Mouse (Mus musculus) limb, embryonic 10.5 days (tissue): ENCODE data around the gene Sdhaf1. TPM values are rescaled to one million over a fixed set of nuclear protein-coding genes. Genes with fewer than 3 reads are reported as not detected.

Source experiments
- DNase-seq: peaks from one replicate; pipeline ENCODE4 v3.0.0-alpha.2; 2017; ENCODE audit warnings: low spot score
- H3K27ac ChIP-seq: fragments of 300-500 bp; sonication (generic); 2 replicates; pipeline ENCODE4 v1.5.1; 2016; ENCODE audit warnings: mild to moderate bottlenecking
- H3K27me3 ChIP-seq: fragments of 300-500 bp; sonication (generic); 2 replicates; pipeline ENCODE4 v1.6.1; 2016; ENCODE audit warnings: low read depth, mild to moderate bottlenecking; ENCODE audit not compliant: poor library complexity, severe bottlenecking
- H3K36me3 ChIP-seq: fragments of 300-500 bp; sonication (generic); 2 replicates; pipeline ENCODE4 v1.6.1; 2016; ENCODE audit warnings: mild to moderate bottlenecking, moderate library complexity
- H3K4me1 ChIP-seq: fragments of 300-500 bp; sonication (generic); 2 replicates; pipeline ENCODE4 v1.6.1; 2016
- H3K4me3 ChIP-seq: fragments of 300-500 bp; sonication (generic); 2 replicates; pipeline ENCODE4 v1.5.1; 2016; ENCODE audit warnings: mild to moderate bottlenecking, moderate library complexity
- H3K9me3 ChIP-seq: fragments of 300-500 bp; sonication (generic); replicated peaks from 2 replicates; pipeline ENCODE4 v1.6.1; 2016; ENCODE audit warnings: mild to moderate bottlenecking
- WGBS: fragments of 180-500 bp; shearing (Covaris S2); methylation state at CpG from one replicate; pipeline ENCODE4 v1.1.7; 2016; 5-methylcytosine and 5-hydroxymethylcytosine counted together
- polyA plus RNA-seq: library from polyadenylated mRNA; unstranded; fragments of >200 nt; fragmentation: Nextera tagmentation; extraction: Ambion mirVana; gene quantifications from 2 replicates; pipeline ENCODE4 v1.2.1, GENCODE M21; 2016

The Sdhaf1 gene
- polyA plus RNA-seq, 1 experiment from 2014 or later, result 18.4 TPM

- H3K27ac ChIP-seq, result no peak overlapping the region
- H3K4me3 ChIP-seq, result no peak overlapping the region
- no peaks in the 10 kb centered on the region for H3K36me3 ChIP-seq
- 76% methylated on average over 5 of the region's 5 CpGs for WGBS
- no peak for DNase-seq
- peaks cover 8% of the 10 kb centered on the region; the same call in 1 of the 2 replicates for H3K4me1 ChIP-seq
- H3K9me3 ChIP-seq, result no peaks in the 10 kb centered on the region
- peaks cover 16% of the 10 kb centered on the region for H3K27me3 ChIP-seq
Observed at GRCm38 (mm10) chr7:30339432-30340109, 15.9 kb upstream of the Sdhaf1 start.

GRCm38 (mm10) chr7:30336384-30336783, 12.7 kb upstream of the Sdhaf1 start:
- Histone ChIP-seq H3K27ac (no peak overlapping the region), H3K9me3 (no peaks in the 10 kb centered on the region), H3K4me1 (peaks cover 8% of the 10 kb centered on the region; the same call in 1 of the 2 replicates), H3K4me3 (no peak overlapping the region), H3K36me3 (no peaks in the 10 kb centered on the region), H3K27me3 (peaks cover 40% of the 10 kb centered on the region)
- DNase-seq, result peak; percentile 84
- 5% methylated on average over 9 of the region's 9 CpGs for WGBS

- Histone ChIP-seq H3K9me3 (no peaks in the 10 kb centered on the region), H3K4me3 (no peak overlapping the region), H3K4me1 (peaks cover 9% of the 10 kb centered on the region; the same call in 1 of the 2 replicates), H3K27me3 (peaks cover 40% of the 10 kb centered on the region), H3K27ac (no peak overlapping the region), H3K36me3 (no peaks in the 10 kb centered on the region)
- no peak for DNase-seq
- WGBS, result 81% methylated on average over 6 of the region's 6 CpGs
Observed at GRCm38 (mm10) chr7:30335688-30336087, 12.0 kb upstream of the Sdhaf1 start.

GRCm38 (mm10) chr7:30334563-30334962, 10.9 kb upstream of the Sdhaf1 start:
- DNase-seq, result no peak
- Histone ChIP-seq H3K27me3 (peaks cover 40% of the 10 kb centered on the region), H3K4me3 (no peak overlapping the region), H3K36me3 (no peaks in the 10 kb centered on the region), H3K27ac (no peak overlapping the region), H3K9me3 (no peaks in the 10 kb centered on the region), H3K4me1 (peaks cover 9% of the 10 kb centered on the region; the same call in 1 of the 2 replicates)
- 66% methylated on average over 5 of the region's 5 CpGs for WGBS

- no peaks in the 10 kb centered on the region for H3K36me3 ChIP-seq
- H3K9me3 ChIP-seq, result no peaks in the 10 kb centered on the region
- peaks cover 41% of the 10 kb centered on the region for H3K27me3 ChIP-seq
- no peak overlapping the region for H3K4me3 ChIP-seq
- H3K4me1 ChIP-seq, result peaks cover 9% of the 10 kb centered on the region; the same call in 1 of the 2 replicates
- no peak for DNase-seq
- WGBS, result 86% methylated on average over 4 of the region's 4 CpGs
- H3K27ac ChIP-seq, result no peak overlapping the region
Observed at GRCm38 (mm10) chr7:30333436-30333835, 9.7 kb upstream of the Sdhaf1 start.

GRCm38 (mm10) chr7:30332622-30333259, 9.0 kb upstream of the Sdhaf1 start:
- 67% methylated on average over 18 of the region's 18 CpGs for WGBS
- Histone ChIP-seq H3K27me3 (peaks cover 44% of the 10 kb centered on the region), H3K36me3 (no peaks in the 10 kb centered on the region), H3K4me3 (no peak overlapping the region), H3K27ac (no peak overlapping the region), H3K4me1 (peaks cover 9% of the 10 kb centered on the region; the same call in 1 of the 2 replicates), H3K9me3 (no peaks in the 10 kb centered on the region)
- DNase-seq, result no peak

GRCm38 (mm10) chr7:30331887-30332286, 8.2 kb upstream of the Sdhaf1 start:
- Histone ChIP-seq H3K27ac (no peak overlapping the region), H3K27me3 (peaks cover 49% of the 10 kb centered on the region), H3K4me1 (peaks cover 13% of the 10 kb centered on the region; the same call in 1 of the 2 replicates), H3K4me3 (no peak overlapping the region), H3K9me3 (no peaks in the 10 kb centered on the region), H3K36me3 (no peaks in the 10 kb centered on the region)
- DNase-seq, result peak; percentile 73
- WGBS, result 5% methylated on average over 13 of the region's 13 CpGs

GRCm38 (mm10) chr7:30328379-30328778, 4.7 kb upstream of the Sdhaf1 start:
- H3K27me3 ChIP-seq, result peaks cover 21% of the 10 kb centered on the region
- H3K4me1 ChIP-seq, result peaks cover 13% of the 10 kb centered on the region; the same call in 1 of the 2 replicates
- WGBS, result 51% methylated on average over 10 of the region's 10 CpGs
- no peak overlapping the region for H3K27ac ChIP-seq
- no peak for DNase-seq
- H3K4me3 ChIP-seq, result no peak overlapping the region
- no peaks in the 10 kb centered on the region for H3K36me3 ChIP-seq
- H3K9me3 ChIP-seq, result no peaks in the 10 kb centered on the region

- DNase-seq, result no peak
- H3K27ac ChIP-seq, result no peak overlapping the region
Observed at GRCm38 (mm10) chr7:30327140-30327539, 3.4 kb upstream of the Sdhaf1 start.

GRCm38 (mm10) chr7:30326427-30326826, 2.7 kb upstream of the Sdhaf1 start:
- no peak overlapping the region for H3K4me3 ChIP-seq
- H3K27me3 ChIP-seq, result 0 out of 2 replicates have a peak, but pooled peaks cover 9% of the 10 kb centered on the region
- no peaks in the 10 kb centered on the region for H3K9me3 ChIP-seq
- no peak for DNase-seq
- peaks cover 18% of the 10 kb centered on the region for H3K4me1 ChIP-seq
- no peaks in the 10 kb centered on the region for H3K36me3 ChIP-seq
- no peak overlapping the region for H3K27ac ChIP-seq

More at GRCm38 (mm10) chr7:30327140-30327539, 3.4 kb upstream of the Sdhaf1 start:
- WGBS, result 70% methylated on average over 15 of the region's 15 CpGs
- Histone ChIP-seq H3K4me1 (peaks cover 19% of the 10 kb centered on the region), H3K27me3 (0 out of 2 replicates have a peak, but pooled peaks cover 9% of the 10 kb centered on the region), H3K36me3 (no peaks in the 10 kb centered on the region), H3K9me3 (no peaks in the 10 kb centered on the region), H3K4me3 (no peak overlapping the region)

GRCm38 (mm10) chr7:30325364-30325763, 1.7 kb upstream of the Sdhaf1 start:
- peak; percentile 64 for DNase-seq
- 55% methylated on average over 2 of the region's 2 CpGs for WGBS

GRCm38 (mm10) chr7:30324300-30324944, 727 bp upstream of the Sdhaf1 start:
- Histone ChIP-seq H3K36me3 (peaks cover 8% of the 10 kb centered on the region), H3K9me3 (no peaks in the 10 kb centered on the region), H3K4me3 (no peak overlapping the region), H3K27ac (no peak overlapping the region), H3K27me3 (0 out of 2 replicates have a peak, but pooled peaks cover 9% of the 10 kb centered on the region), H3K4me1 (peaks cover 24% of the 10 kb centered on the region)
- DNase-seq, result no peak
- 85% methylated on average over 5 of the region's 5 CpGs for whole genome bisulfite sequencing

More at GRCm38 (mm10) chr7:30325364-30325763, 1.7 kb upstream of the Sdhaf1 start:
- Histone ChIP-seq H3K27me3 (0 out of 2 replicates have a peak, but pooled peaks cover 9% of the 10 kb centered on the region), H3K36me3 (no peaks in the 10 kb centered on the region), H3K4me1 (peaks cover 24% of the 10 kb centered on the region), H3K9me3 (no peaks in the 10 kb centered on the region), H3K27ac (no peak overlapping the region), H3K4me3 (no peak overlapping the region)

- Histone ChIP-seq H3K4me3 (peak overlapping the region; percentile 73), H3K27me3 (0 out of 2 replicates have a peak, but pooled peaks cover 5% of the 10 kb centered on the region), H3K36me3 (peaks cover 23% of the 10 kb centered on the region), H3K9me3 (no peaks in the 10 kb centered on the region), H3K4me1 (peaks cover 24% of the 10 kb centered on the region), H3K27ac (peak overlapping the region; percentile 88)
- no peak for DNase-seq
- WGBS, result 45% methylated on average over 6 of the region's 6 CpGs
Observed at GRCm38 (mm10) chr7:30322865-30323264, 830 bp downstream of the Sdhaf1 start.
